Mouse (Mus musculus): ENCODE results near the gene Tmtc2. TPM values are rescaled to one million over a fixed set of nuclear protein-coding genes. Genes with fewer than 3 reads are reported as not detected.

Gene Tmtc2
- polyA plus RNA-seq, 1 experiment from 2014 or later, result 6.9 TPM

GRCm38 (mm10) chr10:105350301-105350700, 223.9 kb downstream of the Tmtc2 start:
- Histone ChIP-seq H3K27ac (ENCODE audit: low read depth) (no peak overlapping the region), H3K27me3 (ENCODE audit: insufficient read depth, low read length) (no peaks in the 10 kb centered on the region), H3K36me3 (ENCODE audit: insufficient read depth) (no peaks in the 10 kb centered on the region), H3K4me3 (ENCODE audit: low read depth, low read length) (no peak overlapping the region), H3K4me1 (ENCODE audit: insufficient read depth) (no peaks in the 10 kb centered on the region), H3K9ac (no peak overlapping the region), H3K4me2 (no peak overlapping the region), H3K9me3 (ENCODE audit: low read depth, low read length) (no peaks in the 10 kb centered on the region)
- TF ChIP-seq CTCF (IDR thresholded peaks at IDR 0.05; ENCODE audit: low read depth), result no peak
- ATAC-seq (ENCODE audit: insufficient read depth) (no peak), DNase-seq (no peak)
- 73% methylated on average over 2 of the region's 2 CpGs for WGBS

GRCm38 (mm10) chr10:105345920-105346319, 228.3 kb downstream of the Tmtc2 start:
- ATAC-seq (ENCODE audit: insufficient read depth), result no peak
- no peak for DNase-seq
- WGBS, result 87% methylated on average over 3 of the region's 3 CpGs

GRCm38 (mm10) chr10:105332856-105333255, 241.4 kb downstream of the Tmtc2 start:
- 84% methylated on average over 2 of the region's 2 CpGs for WGBS
- Histone ChIP-seq H3K9me3 (ENCODE audit: low read depth, low read length) (no peaks in the 10 kb centered on the region), H3K27ac (ENCODE audit: low read depth) (no peak overlapping the region), H3K4me3 (ENCODE audit: low read depth, low read length) (no peak overlapping the region), H3K4me2 (no peak overlapping the region), H3K4me1 (ENCODE audit: insufficient read depth) (no peaks in the 10 kb centered on the region), H3K9ac (no peak overlapping the region), H3K36me3 (ENCODE audit: insufficient read depth) (no peaks in the 10 kb centered on the region), H3K27me3 (ENCODE audit: insufficient read depth, low read length) (no peaks in the 10 kb centered on the region)
- DNase-seq (no peak), ATAC-seq (ENCODE audit: insufficient read depth) (no peak)
- TF ChIP-seq CTCF (IDR thresholded peaks at IDR 0.05; ENCODE audit: low read depth), result no peak

More at GRCm38 (mm10) chr10:105345920-105346319, 228.3 kb downstream of the Tmtc2 start:
- Histone ChIP-seq H3K36me3 (ENCODE audit: insufficient read depth) (no peaks in the 10 kb centered on the region), H3K4me1 (ENCODE audit: insufficient read depth) (no peaks in the 10 kb centered on the region), H3K4me3 (ENCODE audit: low read depth, low read length) (no peak overlapping the region), H3K9ac (no peak overlapping the region), H3K9me3 (ENCODE audit: low read depth, low read length) (no peaks in the 10 kb centered on the region), H3K27ac (ENCODE audit: low read depth) (no peak overlapping the region), H3K27me3 (ENCODE audit: insufficient read depth, low read length) (no peaks in the 10 kb centered on the region), H3K4me2 (no peak overlapping the region)
- no peak for TF ChIP-seq CTCF (IDR thresholded peaks at IDR 0.05; ENCODE audit: low read depth)

GRCm38 (mm10) chr10:105330327-105330726, 243.9 kb downstream of the Tmtc2 start:
- H3K4me2 ChIP-seq, result no peak overlapping the region
- H3K27me3 ChIP-seq (ENCODE audit: insufficient read depth, low read length), result no peaks in the 10 kb centered on the region
- 53% methylated on average over 5 of the region's 5 CpGs for WGBS
- no peak overlapping the region for H3K9ac ChIP-seq
- no peaks in the 10 kb centered on the region for H3K9me3 ChIP-seq (ENCODE audit: low read depth, low read length)
- no peak overlapping the region for H3K27ac ChIP-seq (ENCODE audit: low read depth)
- no peak overlapping the region for H3K4me3 ChIP-seq (ENCODE audit: low read depth, low read length)
- TF ChIP-seq CTCF (IDR thresholded peaks at IDR 0.05; ENCODE audit: low read depth), result no peak
- DNase-seq, result no peak
- no peaks in the 10 kb centered on the region for H3K36me3 ChIP-seq (ENCODE audit: insufficient read depth)
- no peak for ATAC-seq (ENCODE audit: insufficient read depth)
- H3K4me1 ChIP-seq (ENCODE audit: insufficient read depth), result no peaks in the 10 kb centered on the region

GRCm38 (mm10) chr10:105323646-105324192, 250.5 kb downstream of the Tmtc2 start:
- no peaks in the 10 kb centered on the region for H3K9me3 ChIP-seq (ENCODE audit: low read depth, low read length)
- no peak overlapping the region for H3K27ac ChIP-seq (ENCODE audit: low read depth)
- 68% methylated on average over 4 of the region's 4 CpGs for WGBS
- no peaks in the 10 kb centered on the region for H3K4me1 ChIP-seq (ENCODE audit: insufficient read depth)
- no peak for ATAC-seq (ENCODE audit: insufficient read depth)
- H3K9ac ChIP-seq, result no peak overlapping the region
- no peak overlapping the region for H3K4me3 ChIP-seq (ENCODE audit: low read depth, low read length)
- no peak for TF ChIP-seq CTCF (IDR thresholded peaks at IDR 0.05; ENCODE audit: low read depth)
- H3K27me3 ChIP-seq (ENCODE audit: insufficient read depth, low read length), result no peaks in the 10 kb centered on the region
- no peak overlapping the region for H3K4me2 ChIP-seq
- peaks cover 9% of the 10 kb centered on the region for H3K36me3 ChIP-seq (ENCODE audit: insufficient read depth)
- no peak for DNase-seq

GRCm38 (mm10) chr10:105319299-105320057, 254.8 kb downstream of the Tmtc2 start:
- no peak overlapping the region for H3K27ac ChIP-seq (ENCODE audit: low read depth)

GRCm38 (mm10) chr10:105318869-105319268, 255.4 kb downstream of the Tmtc2 start:
- DNase-seq, result no peak
- H3K9me3 ChIP-seq (ENCODE audit: low read depth, low read length), result no peaks in the 10 kb centered on the region
- H3K36me3 ChIP-seq (ENCODE audit: insufficient read depth), result peaks cover 9% of the 10 kb centered on the region
- no peak overlapping the region for H3K4me3 ChIP-seq (ENCODE audit: low read depth, low read length)
- no peak overlapping the region for H3K4me2 ChIP-seq
- no peak overlapping the region for H3K27ac ChIP-seq (ENCODE audit: low read depth)
- H3K9ac ChIP-seq, result no peak overlapping the region
- no peaks in the 10 kb centered on the region for H3K27me3 ChIP-seq (ENCODE audit: insufficient read depth, low read length)
- no peaks in the 10 kb centered on the region for H3K4me1 ChIP-seq (ENCODE audit: insufficient read depth)
- no peak for ATAC-seq (ENCODE audit: insufficient read depth)
- TF ChIP-seq CTCF (IDR thresholded peaks at IDR 0.05; ENCODE audit: low read depth), result no peak
- WGBS, result 23% methylated on average over 2 of the region's 2 CpGs

More at GRCm38 (mm10) chr10:105319299-105320057, 254.8 kb downstream of the Tmtc2 start:
- no peaks in the 10 kb centered on the region for H3K27me3 ChIP-seq (ENCODE audit: insufficient read depth, low read length)
- no peak for TF ChIP-seq CTCF (IDR thresholded peaks at IDR 0.05; ENCODE audit: low read depth)
- no peak overlapping the region for H3K9ac ChIP-seq
- H3K9me3 ChIP-seq (ENCODE audit: low read depth, low read length), result no peaks in the 10 kb centered on the region
- H3K4me3 ChIP-seq (ENCODE audit: low read depth, low read length), result no peak overlapping the region
- WGBS, result 47% methylated on average over 3 of the region's 3 CpGs
- ATAC-seq (ENCODE audit: insufficient read depth) (no peak), DNase-seq (no peak)
- no peak overlapping the region for H3K4me2 ChIP-seq
- peaks cover 9% of the 10 kb centered on the region for H3K36me3 ChIP-seq (ENCODE audit: insufficient read depth)
- H3K4me1 ChIP-seq (ENCODE audit: insufficient read depth), result no peaks in the 10 kb centered on the region
